Mouse (Mus musculus): Measurements from ENCODE around the gene Sec11a. TPM values are rescaled to one million over a fixed set of nuclear protein-coding genes. Genes with fewer than 3 reads are reported as not detected.
A peak's percentile ranks its signal among the peaks of the same experiment; 100 is the strongest.

Gene Sec11a
- polyA plus RNA-seq, 1 experiment from 2014 or later = 219 TPM

- no peaks in the 10 kb centered on the region for H3K27me3 ChIP-seq (ENCODE audit: control insufficient read depth, insufficient read depth, low read length)
- H3K27ac ChIP-seq (ENCODE audit: low read length) = no peak overlapping the region
- H3K4me3 ChIP-seq (ENCODE audit: low read depth, low read length) = no peak overlapping the region
- no peak for ATAC-seq (ENCODE audit: insufficient number of reproducible peaks, insufficient read depth, low FRiP score, low read depth)
- no peak overlapping the region for H3K9ac ChIP-seq (replicated peaks; ENCODE audit: low read depth, low read length)
- no peaks in the 10 kb centered on the region for H3K9me3 ChIP-seq (ENCODE audit: control insufficient read depth, low read depth, low read length)
- WGBS = 80% methylated on average over 4 of the region's 4 CpGs
- no peaks in the 10 kb centered on the region for H3K4me1 ChIP-seq (ENCODE audit: control insufficient read depth, insufficient read depth, low read length)
- H3K36me3 ChIP-seq (ENCODE audit: control insufficient read depth, insufficient read depth, low read length) = peaks cover 51% of the 10 kb centered on the region
- no peak overlapping the region for H3K4me2 ChIP-seq (replicated peaks; ENCODE audit: low read depth, low read length)
These were observed 29.6 kb downstream of the Sec11a start for GRCm38 (mm10) chr7:80917916-80918465.

GRCm38 (mm10) chr7:80912496-80912895, 35.1 kb downstream of the Sec11a start:
- Histone ChIP-seq H3K9ac (replicated peaks; ENCODE audit: low read depth, low read length) (no peak overlapping the region), H3K4me2 (replicated peaks; ENCODE audit: low read depth, low read length) (no peak overlapping the region), H3K27ac (ENCODE audit: low read length) (no peak overlapping the region), H3K4me1 (ENCODE audit: control insufficient read depth, insufficient read depth, low read length) (no peaks in the 10 kb centered on the region), H3K27me3 (ENCODE audit: control insufficient read depth, insufficient read depth, low read length) (no peaks in the 10 kb centered on the region), H3K9me3 (ENCODE audit: control insufficient read depth, low read depth, low read length) (no peaks in the 10 kb centered on the region), H3K36me3 (ENCODE audit: control insufficient read depth, insufficient read depth, low read length) (peaks cover 47% of the 10 kb centered on the region), H3K4me3 (ENCODE audit: low read depth, low read length) (no peak overlapping the region)
- WGBS = 80% methylated on average over 8 of the region's 8 CpGs
- ATAC-seq (ENCODE audit: insufficient number of reproducible peaks, insufficient read depth, low FRiP score, low read depth) = no peak

GRCm38 (mm10) chr7:80911053-80911452, 36.5 kb downstream of the Sec11a start:
- ATAC-seq (ENCODE audit: insufficient number of reproducible peaks, insufficient read depth, low FRiP score, low read depth) = no peak
- peaks cover 32% of the 10 kb centered on the region for H3K36me3 ChIP-seq (ENCODE audit: control insufficient read depth, insufficient read depth, low read length)
- H3K4me2 ChIP-seq (replicated peaks; ENCODE audit: low read depth, low read length) = no peak overlapping the region
- WGBS = 82% methylated on average over 7 of the region's 7 CpGs
- no peak overlapping the region for H3K27ac ChIP-seq (ENCODE audit: low read length)
- no peak overlapping the region for H3K9ac ChIP-seq (replicated peaks; ENCODE audit: low read depth, low read length)
- H3K27me3 ChIP-seq (ENCODE audit: control insufficient read depth, insufficient read depth, low read length) = no peaks in the 10 kb centered on the region
- no peaks in the 10 kb centered on the region for H3K4me1 ChIP-seq (ENCODE audit: control insufficient read depth, insufficient read depth, low read length)
- H3K4me3 ChIP-seq (ENCODE audit: low read depth, low read length) = no peak overlapping the region
- no peaks in the 10 kb centered on the region for H3K9me3 ChIP-seq (ENCODE audit: control insufficient read depth, low read depth, low read length)

- Histone ChIP-seq H3K4me2 (replicated peaks; ENCODE audit: low read depth, low read length) (peak within 1 kb of the TSS; percentile 78), H3K27me3 (ENCODE audit: control insufficient read depth, insufficient read depth, low read length) (no peaks in the 10 kb centered on the region), H3K9ac (replicated peaks; ENCODE audit: low read depth, low read length) (peak within 1 kb of the TSS; percentile 50), H3K4me1 (ENCODE audit: control insufficient read depth, insufficient read depth, low read length) (peaks cover 11% of the 10 kb centered on the region; the same call in 1 of the 2 replicates), H3K9me3 (ENCODE audit: control insufficient read depth, low read depth, low read length) (no peaks in the 10 kb centered on the region), H3K27ac (ENCODE audit: low read length) (no peak within 1 kb of the TSS), H3K4me3 (ENCODE audit: low read depth, low read length) (peak within 1 kb of the TSS; percentile 39), H3K36me3 (ENCODE audit: control insufficient read depth, insufficient read depth, low read length) (no peaks in the 10 kb centered on the region)
- peak; percentile 68; the same call in 1 of the 2 replicates for ATAC-seq (ENCODE audit: insufficient number of reproducible peaks, insufficient read depth, low FRiP score, low read depth)
- WGBS = 4% methylated on average over 19 of the region's 19 CpGs
These were observed 42.6 kb downstream of the Sec11a start, which contains the start of gene Nmb for GRCm38 (mm10) chr7:80904921-80905515. Nmb (minus strand) TSS chr7:80905076.

- no peaks in the 10 kb centered on the region for H3K9me3 ChIP-seq (ENCODE audit: control insufficient read depth, low read depth, low read length)
- peaks cover 13% of the 10 kb centered on the region; the same call in 1 of the 2 replicates for H3K4me1 ChIP-seq (ENCODE audit: control insufficient read depth, insufficient read depth, low read length)
- no peak overlapping the region for H3K4me3 ChIP-seq (ENCODE audit: low read depth, low read length)
- no peak overlapping the region for H3K27ac ChIP-seq (ENCODE audit: low read length)
- no peak overlapping the region; the same call in 1 of the 2 replicates for H3K9ac ChIP-seq (replicated peaks; ENCODE audit: low read depth, low read length)
- no peaks in the 10 kb centered on the region for H3K27me3 ChIP-seq (ENCODE audit: control insufficient read depth, insufficient read depth, low read length)
- ATAC-seq (ENCODE audit: insufficient number of reproducible peaks, insufficient read depth, low FRiP score, low read depth) = no peak
- H3K36me3 ChIP-seq (ENCODE audit: control insufficient read depth, insufficient read depth, low read length) = no peaks in the 10 kb centered on the region
- peak overlapping the region; percentile 78 for H3K4me2 ChIP-seq (replicated peaks; ENCODE audit: low read depth, low read length)
- 91% methylated on average over 11 of the region's 11 CpGs for WGBS
These were observed 43.8 kb downstream of the Sec11a start for GRCm38 (mm10) chr7:80903625-80904422.

GRCm38 (mm10) chr7:80901541-80902274, 45.9 kb downstream of the Sec11a start:
- 31% methylated on average over 15 of the region's 15 CpGs for WGBS
- Histone ChIP-seq H3K27ac (ENCODE audit: low read length) (no peak overlapping the region; the same call in 1 of the 2 replicates), H3K27me3 (ENCODE audit: control insufficient read depth, insufficient read depth, low read length) (no peaks in the 10 kb centered on the region), H3K36me3 (ENCODE audit: control insufficient read depth, insufficient read depth, low read length) (peaks cover 8% of the 10 kb centered on the region; the same call in 1 of the 2 replicates), H3K9me3 (ENCODE audit: control insufficient read depth, low read depth, low read length) (no peaks in the 10 kb centered on the region), H3K4me2 (replicated peaks; ENCODE audit: low read depth, low read length) (peak overlapping the region; percentile 48), H3K4me1 (ENCODE audit: control insufficient read depth, insufficient read depth, low read length) (peaks cover 13% of the 10 kb centered on the region; the same call in 1 of the 2 replicates), H3K4me3 (ENCODE audit: low read depth, low read length) (peak overlapping the region; percentile 65), H3K9ac (replicated peaks; ENCODE audit: low read depth, low read length) (peak overlapping the region; percentile 51; the same call in 1 of the 2 replicates)
- no peak for ATAC-seq (ENCODE audit: insufficient number of reproducible peaks, insufficient read depth, low FRiP score, low read depth)

GRCm38 (mm10) chr7:80900944-80901501, 46.6 kb downstream of the Sec11a start, which contains the start of gene Wdr73:
Wdr73 (minus strand) TSS chr7:80901269.
- peaks cover 8% of the 10 kb centered on the region; the same call in 1 of the 2 replicates for H3K36me3 ChIP-seq (ENCODE audit: control insufficient read depth, insufficient read depth, low read length)
- H3K27ac ChIP-seq (ENCODE audit: low read length) = peak within 1 kb of the TSS; percentile 11; the same call in 1 of the 2 replicates
- under 1% methylated on average over 36 of the region's 36 CpGs for WGBS
- peak within 1 kb of the TSS; percentile 65 for H3K4me3 ChIP-seq (ENCODE audit: low read depth, low read length)
- ATAC-seq (ENCODE audit: insufficient number of reproducible peaks, insufficient read depth, low FRiP score, low read depth) = peak; percentile 92
- H3K9ac ChIP-seq (replicated peaks; ENCODE audit: low read depth, low read length) = peak within 1 kb of the TSS; percentile 51
- peaks cover 13% of the 10 kb centered on the region; the same call in 1 of the 2 replicates for H3K4me1 ChIP-seq (ENCODE audit: control insufficient read depth, insufficient read depth, low read length)
- H3K9me3 ChIP-seq (ENCODE audit: control insufficient read depth, low read depth, low read length) = no peaks in the 10 kb centered on the region
- H3K4me2 ChIP-seq (replicated peaks; ENCODE audit: low read depth, low read length) = peak within 1 kb of the TSS; percentile 85
- H3K27me3 ChIP-seq (ENCODE audit: control insufficient read depth, insufficient read depth, low read length) = no peaks in the 10 kb centered on the region
